Mouse (Mus musculus): ENCODE measurements at regions not wholly inside any gene's neighbourhood (a gene's known extent, or its start where the extent isn't known, plus 50 kb on each side); places are given as distances from the start of the nearest gene placed in this dataset.

GRCm38 (mm10) chr12:54353694-54354093 is 150.0 kb upstream of the Egln3 start:
- Histone ChIP-seq H3K4me3 (replicated peaks; ENCODE audit: insufficient read depth, low read depth, low read length) (no peak overlapping the region), H3K4me1 (ENCODE audit: control insufficient read depth, insufficient read depth, low read length) (no peaks in the 10 kb centered on the region), H3K27ac (ENCODE audit: insufficient read depth, low read length) (no peak overlapping the region), H3K27me3 (ENCODE audit: control insufficient read depth, insufficient read depth, low read length) (no peaks in the 10 kb centered on the region)
- whole genome bisulfite sequencing: 58% methylated on average over 7 of the region's 7 CpGs
- no peak for TF ChIP-seq POLR2A (IDR thresholded peaks at IDR 0.05; ENCODE audit: borderline replicate concordance, insufficient read depth, low read length)
- no peak for DNase-seq

DNA sequence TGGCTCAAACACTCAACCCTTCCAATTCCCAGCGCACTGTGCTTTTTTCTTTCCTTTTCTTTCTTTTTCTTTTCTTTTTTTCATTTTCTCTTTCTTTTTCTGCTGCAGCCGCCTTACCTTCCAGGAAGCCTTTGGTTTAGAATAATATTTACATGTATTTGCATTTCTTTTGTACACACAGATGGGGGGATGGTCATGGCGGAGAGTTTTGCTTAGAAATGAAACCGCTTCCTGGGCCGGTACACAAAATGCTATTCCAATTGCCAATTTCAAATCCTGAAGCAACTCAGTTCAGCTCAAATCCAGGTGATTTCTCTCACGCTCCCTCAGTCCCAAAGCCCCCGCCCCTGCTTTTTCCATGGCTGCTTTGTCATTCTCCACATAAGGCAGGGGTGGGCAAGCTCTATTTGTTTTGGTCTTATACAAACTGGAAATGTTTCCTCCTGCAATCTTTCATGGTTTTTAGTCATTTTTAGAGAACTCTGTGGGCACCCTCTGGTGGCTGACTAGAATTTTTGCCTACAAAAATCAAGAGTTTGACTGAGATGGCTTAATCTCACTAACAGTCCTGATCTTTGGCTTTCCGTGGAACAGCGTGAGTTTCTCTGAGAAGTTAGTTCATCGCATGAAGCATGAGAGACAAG is 149.4 kb upstream of the Egln3 start:
- H3K4me3 ChIP-seq (replicated peaks; ENCODE audit: insufficient read depth, low read depth, low read length): no peak overlapping the region
- H3K27me3 ChIP-seq (ENCODE audit: control insufficient read depth, insufficient read depth, low read length): no peaks in the 10 kb centered on the region
- WGBS: 65% methylated on average over 10 of the region's 10 CpGs
- no peak overlapping the region for H3K27ac ChIP-seq (ENCODE audit: insufficient read depth, low read length)
- DNase-seq: peak in 1 of 2 experiments; percentile 9
- TF ChIP-seq POLR2A (IDR thresholded peaks at IDR 0.05; ENCODE audit: borderline replicate concordance, insufficient read depth, low read length) (no peak), CTCF (IDR thresholded peaks at IDR 0.05; ENCODE audit: borderline replicate concordance, insufficient read depth, low read depth, low read length) (no peak)
- no peaks in the 10 kb centered on the region for H3K4me1 ChIP-seq (ENCODE audit: control insufficient read depth, insufficient read depth, low read length)

DNA sequence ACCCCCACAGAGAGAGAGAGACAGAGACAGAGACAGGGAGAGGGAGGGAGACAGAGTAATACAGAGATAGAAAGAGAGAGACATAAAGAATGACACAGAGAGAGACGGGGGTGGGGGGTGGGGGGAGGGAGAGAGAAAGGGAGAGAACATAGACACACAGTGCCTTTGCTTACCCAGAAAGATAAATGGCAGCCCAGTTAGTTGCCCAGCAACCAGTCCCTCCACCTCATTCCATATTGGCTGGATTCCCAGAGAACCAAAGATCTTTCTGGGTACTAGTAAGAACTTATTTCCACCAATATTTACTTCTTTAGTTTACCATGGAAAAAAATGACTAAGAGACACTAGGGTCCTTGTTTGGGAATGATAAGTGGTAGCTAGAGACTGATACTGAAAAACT is 146.6 kb upstream of the Egln3 start:
- H3K27me3 ChIP-seq (ENCODE audit: control insufficient read depth, insufficient read depth, low read length): no peaks in the 10 kb centered on the region
- WGBS: 31% methylated on average over 1 of the region's 1 CpGs
- no peak overlapping the region for H3K27ac ChIP-seq (ENCODE audit: insufficient read depth, low read length)
- TF ChIP-seq POLR2A (IDR thresholded peaks at IDR 0.05; ENCODE audit: borderline replicate concordance, insufficient read depth, low read length) (no peak), CTCF (IDR thresholded peaks at IDR 0.05; ENCODE audit: borderline replicate concordance, insufficient read depth, low read depth, low read length) (no peak)
- DNase-seq: no peak
- H3K4me1 ChIP-seq (ENCODE audit: control insufficient read depth, insufficient read depth, low read length): no peaks in the 10 kb centered on the region
- H3K4me3 ChIP-seq (replicated peaks; ENCODE audit: insufficient read depth, low read depth, low read length): no peak overlapping the region

DNA sequence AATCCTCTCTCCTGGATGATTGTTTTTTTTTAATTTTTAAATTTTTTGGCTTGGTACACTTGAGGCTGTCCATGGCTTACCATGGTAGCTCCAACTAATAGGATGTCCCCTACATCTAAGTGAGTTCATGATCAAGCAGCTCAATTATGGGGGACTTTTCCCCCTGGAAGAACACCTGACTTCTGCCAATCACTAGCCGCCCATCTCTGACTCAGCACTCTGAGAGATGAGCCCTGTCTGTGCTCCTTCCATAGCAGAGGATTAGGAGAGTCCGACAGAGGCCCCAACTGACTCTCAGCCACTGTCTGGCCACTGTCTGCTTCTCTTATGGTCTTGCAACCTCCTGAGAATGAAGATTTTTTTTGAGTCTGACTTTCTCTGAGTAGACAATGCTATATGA is 145.7 kb upstream of the Egln3 start:
- no peaks in the 10 kb centered on the region for H3K4me1 ChIP-seq (ENCODE audit: control insufficient read depth, insufficient read depth, low read length)
- H3K27me3 ChIP-seq (ENCODE audit: control insufficient read depth, insufficient read depth, low read length): no peaks in the 10 kb centered on the region
- H3K27ac ChIP-seq (ENCODE audit: insufficient read depth, low read length): no peak overlapping the region
- H3K4me3 ChIP-seq (replicated peaks; ENCODE audit: insufficient read depth, low read depth, low read length): no peak overlapping the region
- TF ChIP-seq POLR2A (IDR thresholded peaks at IDR 0.05; ENCODE audit: borderline replicate concordance, insufficient read depth, low read length): no peak
- TF ChIP-seq CTCF (IDR thresholded peaks at IDR 0.05; ENCODE audit: borderline replicate concordance, insufficient read depth, low read depth, low read length): no peak
- no peak for DNase-seq
- WGBS: 69% methylated on average over 2 of the region's 2 CpGs

GRCm38 (mm10) chr12:54343493-54343892 is 139.8 kb upstream of the Egln3 start:
- DNase-seq: no peak
- Histone ChIP-seq H3K27ac (ENCODE audit: insufficient read depth, low read length) (no peak overlapping the region), H3K4me1 (ENCODE audit: control insufficient read depth, insufficient read depth, low read length) (no peaks in the 10 kb centered on the region), H3K4me3 (replicated peaks; ENCODE audit: insufficient read depth, low read depth, low read length) (no peak overlapping the region), H3K27me3 (ENCODE audit: control insufficient read depth, insufficient read depth, low read length) (no peaks in the 10 kb centered on the region)
- TF ChIP-seq POLR2A (IDR thresholded peaks at IDR 0.05; ENCODE audit: borderline replicate concordance, insufficient read depth, low read length) (no peak), CTCF (IDR thresholded peaks at IDR 0.05; ENCODE audit: borderline replicate concordance, insufficient read depth, low read depth, low read length) (no peak)
- 85% methylated on average over 5 of the region's 5 CpGs for WGBS

- Histone ChIP-seq H3K4me3 (replicated peaks; ENCODE audit: insufficient read depth, low read depth, low read length) (no peak overlapping the region), H3K27ac (ENCODE audit: insufficient read depth, low read length) (no peak overlapping the region), H3K27me3 (ENCODE audit: control insufficient read depth, insufficient read depth, low read length) (no peaks in the 10 kb centered on the region; the same call in 1 of the 2 replicates), H3K4me1 (ENCODE audit: control insufficient read depth, insufficient read depth, low read length) (no peaks in the 10 kb centered on the region)
- 65% methylated on average over 2 of the region's 2 CpGs for WGBS
- no peak for DNase-seq
- TF ChIP-seq POLR2A (IDR thresholded peaks at IDR 0.05; ENCODE audit: borderline replicate concordance, insufficient read depth, low read length) (no peak), CTCF (IDR thresholded peaks at IDR 0.05; ENCODE audit: borderline replicate concordance, insufficient read depth, low read depth, low read length) (no peak)
Observed at GRCm38 (mm10) chr12:54335509-54335908, 131.8 kb upstream of the Egln3 start.

- Histone ChIP-seq H3K4me3 (replicated peaks; ENCODE audit: insufficient read depth, low read depth, low read length) (no peak overlapping the region), H3K27me3 (ENCODE audit: control insufficient read depth, insufficient read depth, low read length) (no peaks in the 10 kb centered on the region; the same call in 1 of the 2 replicates), H3K27ac (ENCODE audit: insufficient read depth, low read length) (no peak overlapping the region), H3K4me1 (ENCODE audit: control insufficient read depth, insufficient read depth, low read length) (no peaks in the 10 kb centered on the region)
- no peak for TF ChIP-seq CTCF (IDR thresholded peaks at IDR 0.05; ENCODE audit: borderline replicate concordance, insufficient read depth, low read depth, low read length)
- no peak for TF ChIP-seq POLR2A (IDR thresholded peaks at IDR 0.05; ENCODE audit: borderline replicate concordance, insufficient read depth, low read length)
- peak; percentile 12 to 25 for DNase-seq
- 26% methylated on average over 9 of the region's 9 CpGs for WGBS
Observed at GRCm38 (mm10) chr12:54334491-54335132, 131.0 kb upstream of the Egln3 start.

GRCm38 (mm10) chr12:54333632-54334321 is 130.1 kb upstream of the Egln3 start:
- H3K27me3 ChIP-seq (ENCODE audit: control insufficient read depth, insufficient read depth, low read length): no peaks in the 10 kb centered on the region; the same call in 1 of the 2 replicates
- H3K4me3 ChIP-seq (replicated peaks; ENCODE audit: insufficient read depth, low read depth, low read length): no peak overlapping the region
- no peak overlapping the region for H3K27ac ChIP-seq (ENCODE audit: insufficient read depth, low read length)
- TF ChIP-seq CTCF (IDR thresholded peaks at IDR 0.05; ENCODE audit: borderline replicate concordance, insufficient read depth, low read depth, low read length): no peak
- TF ChIP-seq POLR2A (IDR thresholded peaks at IDR 0.05; ENCODE audit: borderline replicate concordance, insufficient read depth, low read length): no peak
- DNase-seq: no peak
- WGBS: 91% methylated on average over 14 of the region's 14 CpGs
- no peaks in the 10 kb centered on the region for H3K4me1 ChIP-seq (ENCODE audit: control insufficient read depth, insufficient read depth, low read length)

All from cerebellum, adult 2 months (tissue).